Mouse (Mus musculus): ENCODE data around the gene Tbl1x.

The Tbl1x gene

DNA sequence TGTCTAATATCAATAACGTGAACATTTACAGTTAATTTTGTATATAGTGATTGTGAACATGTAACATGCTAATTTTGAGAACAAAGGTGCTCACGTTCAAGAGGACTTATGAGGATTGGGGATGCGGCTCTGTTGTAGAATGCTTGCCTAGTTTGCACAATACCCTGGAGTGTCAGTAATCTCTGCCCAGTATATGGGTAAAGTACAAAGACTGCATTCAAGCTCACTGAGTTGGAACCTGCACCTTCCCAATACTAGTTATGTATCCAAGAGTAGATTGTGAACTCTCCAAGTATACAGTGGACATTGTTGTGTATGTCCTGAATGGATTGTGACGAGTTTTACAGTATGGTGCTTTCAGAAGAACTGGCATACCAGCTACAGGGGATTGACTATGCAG lies 33.7 kb downstream of the Tbl1x start:
- no peak for DNase-seq (ENCODE audit: extremely low spot score, low spot score)

DNA sequence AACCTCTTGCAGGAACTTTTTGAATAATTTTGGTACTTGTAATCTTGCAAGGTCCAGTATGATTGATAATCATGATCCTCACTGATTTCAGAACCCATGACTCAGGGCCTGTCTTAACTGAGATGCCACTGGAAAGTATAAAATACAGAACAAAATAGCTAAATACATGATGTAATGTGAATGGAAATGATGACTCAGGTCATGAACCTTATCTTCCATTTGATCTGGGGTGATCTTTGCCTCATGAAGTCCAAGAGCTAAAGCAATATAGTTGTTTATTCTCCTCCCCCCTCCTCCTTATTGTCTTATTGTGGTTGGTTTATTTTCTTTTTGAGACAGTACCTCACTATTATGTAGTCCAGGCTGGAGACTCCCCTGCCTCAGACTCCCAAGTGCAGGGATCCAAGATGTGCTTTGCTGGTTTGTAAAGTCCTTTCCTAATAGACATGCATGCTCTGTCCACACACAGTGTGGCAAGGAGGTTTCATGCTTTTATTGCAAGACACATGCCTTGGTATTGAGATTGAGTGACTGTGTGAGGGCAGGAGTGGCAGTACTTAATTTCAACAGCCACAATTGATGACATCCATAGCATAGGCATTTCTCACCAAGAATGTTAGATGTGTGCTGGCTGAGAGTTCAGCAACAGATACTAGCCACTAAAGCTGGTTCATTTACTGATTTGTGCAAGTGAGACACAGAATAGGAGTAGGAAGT lies 34.7 kb downstream of the Tbl1x start:
- DNase-seq (ENCODE audit: extremely low spot score, low spot score) = no peak

DNA sequence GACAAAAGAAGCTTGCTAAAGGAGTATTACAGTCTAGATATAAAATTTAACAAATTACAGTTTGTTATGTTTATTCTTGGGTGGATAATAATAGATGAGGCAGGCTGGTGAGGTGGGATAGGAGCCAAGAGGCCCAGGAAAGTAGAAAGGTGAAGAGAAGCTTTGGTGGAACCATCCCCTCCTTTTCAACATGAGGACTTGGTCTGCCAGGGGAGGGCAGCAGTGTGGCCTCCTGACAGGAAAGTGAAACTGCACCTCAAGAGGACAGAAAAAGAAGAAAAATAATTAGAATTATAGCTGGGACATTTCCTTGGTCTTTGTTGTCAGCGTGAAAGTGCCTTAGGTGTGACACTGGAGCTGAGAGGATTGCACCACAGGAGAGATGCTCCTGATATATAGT lies 35.6 kb downstream of the Tbl1x start:
- no peak for DNase-seq (ENCODE audit: extremely low spot score, low spot score)

DNA sequence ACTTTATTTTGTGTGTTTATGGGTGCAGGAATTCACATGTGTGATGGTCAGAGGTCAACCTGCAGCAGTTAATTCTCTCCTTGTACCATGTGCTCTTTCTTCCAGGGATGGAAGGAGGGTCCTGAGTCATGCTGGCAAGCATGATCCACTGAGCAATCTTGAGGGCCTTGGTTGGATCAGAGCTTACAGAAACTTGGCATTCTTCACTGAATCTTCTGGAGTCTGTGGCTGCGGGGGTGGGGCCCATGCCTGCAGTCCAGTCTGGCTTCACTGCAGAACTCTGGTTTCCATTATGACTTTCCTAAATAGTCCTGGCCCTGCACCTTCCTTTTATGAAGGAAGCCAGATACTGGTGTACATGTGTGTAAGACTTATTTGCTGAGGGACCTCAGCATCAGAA lies 38.1 kb downstream of the Tbl1x start:
- no peak for DNase-seq (ENCODE audit: extremely low spot score, low spot score)

DNA sequence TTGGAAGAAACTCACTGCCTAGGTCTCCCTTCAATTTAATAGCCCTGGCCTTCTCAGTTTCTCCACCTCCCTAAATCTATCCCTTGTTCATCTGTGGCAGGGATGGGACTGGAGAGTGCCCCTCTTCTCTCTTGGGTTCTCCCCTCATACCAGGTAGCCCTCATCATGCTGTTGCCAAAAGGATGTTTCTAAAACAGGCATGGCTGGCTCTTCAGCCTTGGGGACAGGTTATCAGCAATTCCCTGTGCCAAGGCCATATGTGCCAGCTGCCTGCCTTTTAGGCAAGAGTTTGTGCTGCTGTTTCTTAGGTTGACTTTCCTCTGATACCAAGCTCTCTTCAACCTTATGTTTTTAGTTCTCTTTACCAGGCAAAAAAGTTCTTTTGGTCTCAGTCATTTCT lies 39.6 kb downstream of the Tbl1x start:
- DNase-seq (ENCODE audit: extremely low spot score, low spot score) = no peak

DNA sequence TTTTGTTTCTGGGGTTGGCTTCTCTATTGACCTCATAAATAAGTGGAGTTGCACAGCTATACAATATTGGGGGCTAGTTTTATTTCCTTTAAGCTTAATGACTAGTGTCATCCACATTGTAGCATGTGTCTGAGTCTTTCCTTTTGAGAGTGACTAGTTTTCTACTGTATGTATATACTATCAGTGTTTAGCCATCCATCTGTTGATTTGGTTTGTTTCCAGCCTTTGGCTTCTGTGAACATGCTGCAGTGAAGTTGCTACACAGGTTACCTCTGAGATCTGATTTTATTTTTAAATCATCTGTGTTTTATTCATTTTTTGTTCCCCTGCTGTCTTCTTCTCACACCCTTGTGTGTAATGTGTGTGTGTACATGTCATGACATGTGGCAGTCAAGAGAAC lies 40.5 kb downstream of the Tbl1x start:
- DNase-seq (ENCODE audit: extremely low spot score, low spot score) = no peak

DNA sequence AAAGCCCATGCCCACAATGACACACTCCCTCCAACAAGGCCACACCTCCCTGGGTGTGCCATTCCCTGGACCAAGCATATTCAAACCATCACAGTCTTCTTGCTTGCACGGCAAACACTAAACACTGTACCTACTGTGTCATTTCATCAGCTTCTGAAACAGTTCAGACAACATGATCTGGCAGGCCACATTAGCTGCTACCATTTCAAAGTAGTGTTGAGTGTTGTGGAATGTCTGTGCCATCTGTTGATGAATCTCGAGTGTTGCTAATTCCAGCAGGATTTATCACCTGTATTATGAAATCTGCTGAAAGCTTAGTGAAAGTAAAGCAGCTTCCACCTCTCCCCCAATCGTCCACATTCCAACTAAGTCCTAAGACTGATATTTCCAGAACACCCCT lies 41.3 kb downstream of the Tbl1x start:
- DNase-seq (ENCODE audit: extremely low spot score, low spot score) = no peak

DNA sequence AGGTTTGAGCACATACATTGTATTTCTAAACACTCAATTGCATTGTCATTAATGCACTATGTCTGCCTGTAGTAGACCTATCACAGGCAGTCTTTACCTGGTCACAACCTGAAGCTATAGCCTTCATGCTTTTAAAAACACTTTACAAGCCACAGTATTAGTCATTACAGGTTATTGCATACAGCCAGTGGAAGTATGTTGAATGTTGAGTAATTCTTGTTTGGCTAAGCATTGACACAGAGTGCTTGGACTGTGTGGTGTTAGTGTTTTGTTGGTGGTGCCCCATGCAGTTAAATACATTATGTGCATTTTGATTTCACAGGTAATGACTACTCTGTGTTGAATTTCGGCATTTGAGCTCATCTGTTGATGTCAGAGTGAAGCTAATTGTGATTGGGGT lies 45.2 kb downstream of the Tbl1x start:
- DNase-seq (ENCODE audit: extremely low spot score, low spot score) = no peak

DNA sequence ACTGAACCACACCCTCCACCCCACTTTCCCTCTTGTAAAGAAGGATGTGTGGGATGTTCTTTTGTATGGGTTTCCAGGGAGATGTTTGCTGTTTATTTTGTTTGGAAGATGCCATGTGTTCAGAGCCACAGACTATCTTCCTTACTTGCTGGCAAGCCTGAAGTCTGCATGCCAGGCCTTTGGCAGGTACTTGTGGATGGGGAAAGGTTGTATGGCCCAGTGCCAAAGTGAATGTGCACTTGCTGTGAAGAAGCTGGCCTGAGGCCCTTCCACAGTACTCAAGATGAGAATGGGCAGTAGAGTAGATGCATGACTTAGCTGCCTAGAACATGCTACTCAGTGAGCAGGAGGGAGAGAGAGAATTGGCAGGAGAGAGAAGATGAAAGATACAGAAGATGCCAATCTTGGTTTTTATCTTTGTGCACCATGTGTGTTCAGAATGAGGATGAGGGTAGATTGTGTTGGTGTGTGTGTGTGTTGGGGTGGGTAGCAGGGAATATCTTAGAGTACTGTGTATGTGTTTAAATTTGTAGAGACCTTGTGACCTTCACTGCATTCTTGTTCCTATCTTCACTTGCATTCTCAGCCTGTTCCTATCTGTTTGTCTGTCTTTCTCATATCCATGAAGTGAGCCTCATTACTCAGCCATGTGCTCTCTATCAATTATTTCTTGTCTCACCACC lies 48.5 kb downstream of the Tbl1x start:
- no peak for DNase-seq (ENCODE audit: extremely low spot score, low spot score)

DNA sequence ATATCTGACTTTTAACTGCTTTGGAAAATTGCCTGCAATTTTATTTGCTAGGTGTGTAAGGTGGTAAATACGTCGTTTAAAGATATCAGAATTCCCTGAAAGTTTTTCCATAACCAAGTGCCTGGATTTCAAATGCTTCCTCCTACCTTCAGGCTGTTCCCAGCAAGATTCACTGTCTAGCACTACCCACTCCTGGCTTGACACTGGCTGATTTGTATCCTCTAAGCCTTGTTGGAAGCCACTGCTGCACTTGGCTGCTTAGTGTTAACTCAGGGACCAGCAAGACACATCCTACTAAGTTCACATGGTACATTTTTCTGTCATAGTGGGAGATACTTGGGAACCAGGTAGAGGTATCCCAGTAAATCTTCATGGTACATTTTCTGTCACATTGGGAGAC lies 52.8 kb downstream of the Tbl1x start:
- no peak for DNase-seq (ENCODE audit: extremely low spot score, low spot score)

DNA sequence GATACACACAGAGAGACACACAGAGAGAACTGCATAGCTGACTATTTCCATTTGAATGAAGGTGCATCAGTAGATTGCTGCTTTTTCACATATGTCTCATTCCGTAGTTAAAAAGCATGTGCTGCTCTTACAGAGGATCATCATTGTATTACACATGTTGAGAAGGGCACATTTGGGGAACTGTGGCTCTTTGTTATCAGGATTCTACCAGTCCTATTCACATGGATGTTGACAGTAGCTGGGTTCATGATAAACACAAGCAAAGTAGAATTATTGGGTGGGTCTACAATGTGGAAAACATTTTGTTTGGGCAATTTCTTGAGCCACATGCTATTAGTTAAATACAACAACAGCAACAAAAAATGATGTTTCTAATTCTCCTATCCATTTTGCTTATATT lies 55.9 kb downstream of the Tbl1x start:
- no peak for DNase-seq (ENCODE audit: extremely low spot score, low spot score)

DNA sequence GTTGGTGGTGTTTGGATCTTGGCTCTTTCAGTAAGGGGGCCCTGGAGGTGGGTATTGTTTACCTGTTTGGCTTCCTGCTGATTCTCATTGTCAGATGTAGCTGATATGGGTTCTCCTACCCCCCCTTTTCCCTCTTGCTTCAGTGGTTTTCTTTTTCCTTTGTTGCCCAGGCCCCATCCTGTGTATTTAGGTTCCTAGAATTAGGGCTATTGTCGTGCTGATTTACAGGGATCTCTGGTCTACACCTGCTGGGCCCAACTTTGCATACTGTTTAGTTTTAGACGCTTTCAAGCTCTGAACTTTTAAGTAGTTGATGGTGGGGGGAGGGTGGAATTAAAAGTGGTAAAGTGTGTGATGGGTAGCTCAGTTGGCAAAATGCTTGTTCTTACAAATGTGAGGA lies 57.2 kb downstream of the Tbl1x start:
- no peak for DNase-seq (ENCODE audit: extremely low spot score, low spot score)

DNA sequence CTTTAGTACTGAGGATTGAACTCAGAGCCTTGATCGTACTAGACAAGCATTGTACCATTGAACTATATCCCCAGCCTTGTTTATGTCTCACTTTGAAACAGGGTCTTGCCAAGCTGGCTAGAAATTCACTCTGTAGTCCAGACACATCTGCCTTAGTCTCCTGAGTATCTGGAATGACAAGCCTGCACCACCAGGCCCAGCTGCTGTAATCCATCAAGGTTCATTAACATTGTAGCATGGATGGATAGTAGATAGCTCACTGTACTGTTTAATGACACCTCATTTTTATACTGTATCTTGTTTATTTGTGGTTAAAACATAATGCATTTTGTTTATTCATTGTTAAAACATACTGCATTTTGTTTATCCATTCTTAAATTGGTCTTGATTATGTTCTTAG lies 62.9 kb downstream of the Tbl1x start:
- DNase-seq (ENCODE audit: extremely low spot score, low spot score) = no peak

DNA sequence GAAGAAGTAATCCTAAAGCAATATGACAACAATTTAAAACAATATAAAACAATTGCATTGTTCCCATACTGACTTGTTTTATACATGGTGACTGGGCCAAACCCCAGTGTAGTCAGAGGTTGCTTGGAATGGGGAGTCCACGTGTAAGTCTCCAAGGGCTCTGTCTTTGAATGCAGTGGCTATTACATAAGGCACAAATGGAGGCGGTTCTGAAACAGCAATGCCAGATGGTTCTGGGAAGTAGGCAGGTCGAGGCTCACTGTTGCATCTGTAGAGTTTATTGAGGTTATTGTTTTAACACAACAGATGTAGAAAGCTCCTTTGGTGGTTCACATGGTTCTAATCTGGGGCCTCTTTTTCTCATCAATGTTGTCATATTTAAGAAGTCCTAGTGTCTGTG lies 66.3 kb downstream of the Tbl1x start:
- DNase-seq (ENCODE audit: extremely low spot score, low spot score) = no peak

DNA sequence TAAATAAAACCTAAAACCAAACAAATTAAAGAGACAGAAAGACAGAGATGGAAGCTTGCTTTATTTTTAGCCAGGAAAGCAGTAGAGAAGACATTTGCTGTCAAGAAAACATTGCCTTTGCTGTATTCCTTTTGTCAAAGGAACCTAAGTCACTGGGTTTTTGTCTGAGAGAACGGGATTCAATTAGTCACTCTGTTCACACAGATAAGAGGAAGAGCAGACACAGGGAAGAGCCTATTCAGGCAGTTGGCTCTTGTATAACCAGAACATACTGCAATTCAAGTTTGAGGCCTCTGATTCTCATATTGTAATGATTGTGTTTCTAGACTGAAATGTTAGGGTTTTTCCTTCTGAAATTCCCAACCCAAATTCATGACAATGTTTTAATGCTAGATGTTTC lies 67.4 kb downstream of the Tbl1x start:
- no peak for DNase-seq (ENCODE audit: extremely low spot score, low spot score)

DNA sequence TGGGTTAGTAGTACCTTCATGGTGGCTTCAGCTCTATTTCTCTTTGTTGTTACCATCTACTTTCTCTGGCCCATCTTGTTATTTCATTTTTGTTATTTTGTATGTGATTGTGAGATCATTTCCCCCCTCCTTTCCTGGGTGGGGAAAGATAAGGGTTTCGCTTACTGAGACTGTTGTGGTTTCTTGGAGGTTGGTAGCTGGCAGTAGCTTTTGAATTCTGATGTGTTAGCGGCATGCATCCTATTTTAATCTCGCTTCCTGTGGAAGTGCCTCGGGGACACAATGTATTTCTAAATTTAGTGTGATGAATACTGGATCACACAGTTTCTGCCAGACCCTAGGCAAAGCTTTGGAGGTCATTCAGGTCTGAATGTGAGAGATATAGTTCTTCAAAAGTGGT lies 69.2 kb downstream of the Tbl1x start:
- no peak for DNase-seq (ENCODE audit: extremely low spot score, low spot score)

DNA sequence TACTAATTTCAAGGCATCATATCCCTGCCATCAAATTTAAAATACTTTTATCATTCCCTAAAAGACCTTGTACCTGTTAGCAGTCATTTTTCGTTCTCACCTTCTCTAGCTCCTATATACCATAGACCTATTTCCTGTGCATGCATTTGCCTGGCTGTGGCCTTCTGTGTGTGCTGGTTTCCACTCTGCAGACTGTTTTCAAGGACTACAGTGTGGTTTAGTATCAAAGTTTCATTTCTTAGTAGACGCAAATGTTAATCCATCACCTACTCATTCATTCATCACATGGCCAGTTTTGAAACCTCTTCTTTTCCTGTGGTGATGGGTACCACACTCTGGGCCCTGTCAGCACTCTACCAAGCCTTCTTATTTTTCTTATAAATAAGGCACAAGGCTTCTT lies 75.2 kb downstream of the Tbl1x start:
- no peak for DNase-seq (ENCODE audit: extremely low spot score, low spot score)

DNA sequence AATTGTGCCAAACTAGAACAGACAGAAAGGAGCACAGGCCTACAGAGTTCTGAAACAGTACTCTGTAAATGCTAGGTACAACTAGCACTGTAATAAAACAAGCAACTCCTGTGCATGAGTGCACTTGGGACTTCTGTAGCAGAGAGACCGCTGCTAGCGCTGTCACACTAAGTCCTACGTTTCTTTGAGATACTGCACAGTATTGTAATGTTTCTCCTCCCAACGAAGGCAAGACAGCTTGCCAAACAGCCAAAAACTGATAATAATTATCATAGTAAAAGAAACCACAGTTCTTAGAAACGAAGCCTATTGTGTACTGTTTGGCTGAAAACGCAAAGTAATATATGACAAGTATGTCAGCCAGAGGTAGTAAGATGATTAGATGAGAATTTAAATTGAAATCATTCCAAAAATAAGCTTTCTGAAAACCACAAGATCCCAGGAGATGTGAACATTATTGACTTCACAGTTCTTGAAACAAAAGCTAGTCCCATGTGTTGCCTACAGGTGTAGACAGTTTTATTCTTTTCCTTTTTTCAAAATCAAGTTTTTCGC lies 83.9 kb downstream of the Tbl1x start:
- no peak for DNase-seq (ENCODE audit: extremely low spot score, low spot score)

DNA sequence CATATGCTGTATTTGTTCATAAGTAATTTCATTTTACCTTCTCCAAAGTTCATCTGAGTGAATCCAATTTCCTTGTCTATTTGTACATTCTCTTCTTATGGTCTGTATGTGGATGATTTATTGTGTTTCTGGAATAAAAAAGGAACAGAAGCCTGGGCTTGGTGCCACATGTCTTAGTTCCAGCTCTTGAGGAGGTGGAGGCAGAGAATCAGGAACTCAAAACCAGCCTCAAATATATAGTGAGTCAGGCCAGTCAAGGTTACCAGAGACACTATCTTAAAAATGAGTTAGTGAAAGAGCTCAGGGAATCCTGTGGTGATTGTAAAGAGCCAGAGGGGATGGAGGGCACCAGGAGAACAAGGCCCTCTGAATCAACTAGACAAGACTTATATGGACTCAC lies 86.9 kb downstream of the Tbl1x start:
- DNase-seq (ENCODE audit: extremely low spot score, low spot score) = no peak

DNA sequence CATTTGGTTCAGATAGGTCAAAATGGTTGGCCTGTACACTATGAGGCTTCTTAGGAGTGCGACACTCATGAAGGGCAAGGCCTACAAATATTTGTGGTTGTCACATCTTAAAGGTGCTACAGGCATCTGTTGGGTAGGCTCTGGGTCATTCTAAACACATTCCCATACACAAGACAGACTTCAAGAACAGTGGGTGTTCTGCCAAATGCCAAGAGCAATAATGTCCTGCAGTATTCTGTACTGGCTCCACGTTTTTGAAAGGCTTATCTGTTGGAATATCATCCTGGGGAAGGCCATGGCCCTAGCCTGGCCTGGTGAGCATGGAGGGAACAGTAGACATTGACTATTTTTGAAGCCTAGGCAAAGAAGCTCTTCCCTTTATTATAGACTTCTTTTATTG lies 87.9 kb downstream of the Tbl1x start:
- DNase-seq (ENCODE audit: extremely low spot score, low spot score) = no peak

DNA sequence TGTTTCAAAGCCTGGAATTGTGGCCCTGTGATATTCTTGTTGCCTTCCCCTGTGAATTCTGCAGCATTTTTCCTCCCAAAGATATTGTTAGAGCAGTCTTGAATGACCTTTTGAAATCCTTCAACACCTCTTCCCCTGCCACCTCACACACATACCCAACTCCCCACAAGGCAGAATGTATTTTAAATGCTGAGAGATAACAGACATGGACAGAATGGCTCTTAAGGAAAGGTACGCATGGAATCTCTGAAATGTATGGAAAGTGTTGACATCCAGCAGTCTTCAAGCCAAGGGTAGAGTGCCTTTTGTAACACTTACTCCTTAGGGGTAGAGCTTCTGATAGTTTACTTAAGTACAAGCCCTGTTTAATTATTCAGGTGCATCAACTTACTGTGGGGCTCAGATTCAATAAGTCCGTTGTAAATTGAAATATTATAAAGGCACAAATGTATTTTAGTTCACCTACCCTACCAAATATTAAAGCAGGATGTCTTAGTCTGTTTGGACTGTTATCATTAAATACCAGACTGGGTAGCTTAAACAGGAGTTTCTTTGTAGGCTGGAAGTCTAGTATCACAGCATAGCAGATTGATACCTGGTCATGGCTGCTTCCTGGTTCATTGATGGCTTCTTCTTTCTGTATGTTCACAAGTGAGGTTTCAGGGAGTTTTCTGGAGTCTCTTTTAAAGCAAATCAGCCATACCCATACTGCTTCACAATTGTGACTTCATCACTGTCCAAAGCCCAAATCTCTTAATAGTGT lies 92.9 kb downstream of the Tbl1x start:
- DNase-seq (ENCODE audit: extremely low spot score, low spot score) = no peak

DNA sequence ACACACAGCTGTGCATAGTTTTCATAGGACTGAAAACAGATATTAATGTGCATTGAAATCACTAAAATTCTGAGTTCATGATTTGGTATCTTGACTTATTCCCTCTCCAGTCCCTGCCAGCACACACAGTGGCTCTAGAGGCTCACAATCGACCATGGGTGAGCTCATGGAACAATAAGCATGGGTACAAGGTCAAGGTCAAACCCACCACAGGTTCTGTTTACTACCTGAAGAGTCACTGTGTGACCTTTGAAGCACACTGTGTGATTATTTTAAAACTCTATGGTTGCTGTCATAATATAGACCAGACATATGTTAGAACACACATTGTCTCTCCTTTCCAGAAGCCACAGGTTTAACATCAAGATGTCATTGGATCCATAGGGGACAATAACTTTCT lies 96.7 kb downstream of the Tbl1x start:
- DNase-seq (ENCODE audit: extremely low spot score, low spot score) = no peak

All from neural tube, embryonic 10.5 days (tissue).